Mouse (Mus musculus): Measurements from ENCODE around the gene Syt1.

The Syt1 gene

DNA sequence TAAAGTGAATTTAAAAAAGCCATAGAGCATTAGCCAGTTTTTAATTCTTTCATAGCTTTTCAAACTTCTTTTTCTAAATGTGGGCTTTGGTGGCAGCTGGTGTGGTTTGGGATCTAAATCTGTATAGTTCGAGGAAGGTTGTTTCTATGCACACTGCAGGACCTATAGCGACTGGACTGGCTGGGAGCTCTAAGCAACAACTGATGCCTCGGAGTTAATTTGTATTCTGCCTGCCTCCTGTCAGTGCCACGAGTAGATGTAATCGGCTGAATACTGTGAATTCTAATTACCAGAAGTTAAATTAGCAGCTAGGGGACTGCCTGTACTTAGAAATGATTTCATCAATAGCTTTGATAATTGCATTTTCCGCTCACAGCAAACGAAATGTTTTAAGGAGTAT lies 374.7 kb downstream of the Syt1 start:
- DNase-seq: no peak

- no peak for DNase-seq
Measured at GRCm38 (mm10) chr10:108635616-108636015, 375.2 kb downstream of the Syt1 start.

- DNase-seq: no peak
Measured at GRCm38 (mm10) chr10:108630841-108631240, 379.9 kb downstream of the Syt1 start.

DNA sequence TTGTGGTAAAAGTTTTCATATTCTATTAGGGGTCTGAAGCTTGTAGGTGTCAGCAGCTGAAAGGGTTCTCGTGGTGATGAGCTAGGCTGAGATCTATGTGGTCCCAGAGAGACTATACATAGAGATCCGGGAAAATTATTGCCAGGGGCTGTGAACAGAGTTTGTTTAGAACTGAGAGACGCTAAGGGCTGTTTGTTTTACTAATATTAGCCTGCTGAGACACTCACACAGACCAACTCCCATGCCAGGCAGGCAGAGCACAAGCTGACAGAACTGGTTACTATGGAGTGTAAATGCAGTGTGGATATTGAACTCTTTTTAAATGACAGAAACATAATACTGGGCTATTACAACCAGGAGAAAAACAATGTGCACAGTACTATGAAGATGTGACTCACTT lies 384.4 kb downstream of the Syt1 start:
- DNase-seq: no peak

DNA sequence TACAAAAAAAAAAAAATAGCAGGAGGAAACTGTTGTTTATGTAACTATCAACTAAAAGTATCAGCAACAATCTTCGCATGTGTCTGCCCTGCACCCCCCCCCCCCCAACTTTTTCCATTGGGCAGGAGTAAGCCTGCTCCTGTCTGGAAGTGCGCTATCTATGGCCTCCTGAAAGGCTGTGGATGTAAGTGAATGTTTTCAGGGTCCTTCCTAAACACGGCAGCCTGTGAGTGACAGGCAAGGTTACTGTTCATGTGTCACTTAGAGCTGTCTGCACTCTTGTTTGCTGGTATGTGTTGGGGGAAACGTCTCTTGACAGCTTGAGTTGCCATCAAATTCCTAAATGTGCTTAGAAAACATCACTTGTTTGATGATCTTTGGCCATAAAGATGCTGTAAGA lies 387.8 kb downstream of the Syt1 start:
- no peak for DNase-seq

DNA sequence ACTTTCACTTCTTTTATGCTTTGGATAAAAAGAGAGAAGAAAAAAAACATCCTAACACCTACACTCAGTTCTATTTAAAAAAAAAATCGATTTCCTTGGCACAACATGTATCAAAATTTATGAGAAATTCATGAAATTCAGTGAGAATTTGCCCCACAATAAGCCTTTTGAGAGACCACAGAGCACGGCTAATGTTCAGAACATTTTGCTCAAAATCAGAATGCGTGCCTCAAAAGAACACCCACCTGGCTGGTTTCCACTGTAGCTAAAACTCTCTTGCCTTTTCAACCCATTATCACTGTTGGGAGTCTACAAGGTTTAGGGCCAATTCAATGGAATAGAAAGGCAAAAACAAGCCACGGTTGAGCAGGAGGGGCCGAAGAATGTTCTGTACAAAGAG lies 390.9 kb downstream of the Syt1 start:
- DNase-seq: no peak

DNA sequence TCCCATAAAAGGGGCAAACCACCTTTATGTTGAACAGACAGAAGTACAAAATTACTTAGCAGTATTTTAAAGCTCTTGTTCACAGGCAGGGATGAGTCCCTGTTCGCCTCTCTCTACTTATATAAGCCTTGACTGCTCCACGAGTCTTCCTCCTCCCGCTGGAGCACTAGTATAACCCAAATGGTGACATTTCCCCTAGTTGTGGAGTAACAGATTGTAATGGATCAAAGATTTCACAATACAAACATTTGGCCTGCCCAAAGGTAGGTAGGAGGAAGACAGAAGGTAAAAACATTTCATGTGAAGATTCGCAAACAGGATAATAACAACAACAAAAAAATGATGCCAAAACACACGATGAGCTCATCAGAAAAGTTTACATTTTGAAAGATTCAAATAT lies 391.6 kb downstream of the Syt1 start:
- DNase-seq: no peak

DNA sequence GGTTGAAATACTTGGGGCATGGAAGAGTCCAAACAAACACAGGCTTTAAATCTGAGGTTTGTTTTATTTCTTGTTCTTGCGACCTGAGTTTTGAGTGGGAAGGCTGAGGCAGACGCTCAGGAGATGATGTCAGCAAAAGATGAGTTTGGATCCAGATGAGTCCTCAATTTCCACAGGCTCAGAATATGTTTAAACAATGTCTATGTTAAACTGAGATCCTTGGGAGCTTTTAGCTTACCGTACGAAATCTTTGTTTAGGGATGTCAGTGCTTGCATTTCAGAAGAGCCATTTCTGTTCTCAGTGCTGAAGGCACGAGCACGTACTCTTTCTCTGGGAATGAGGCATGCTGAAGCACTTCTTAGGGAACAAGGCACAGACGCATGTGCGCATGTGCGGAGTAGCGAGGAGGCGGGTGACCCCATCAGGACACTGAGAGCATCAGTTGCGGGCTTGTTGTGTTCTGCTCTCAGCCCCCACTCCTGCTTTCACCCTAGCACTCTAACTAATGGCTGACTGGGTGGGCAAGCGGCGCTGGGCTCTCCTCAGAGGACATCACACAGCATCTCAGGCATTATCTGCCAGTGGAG lies 400.6 kb downstream of the Syt1 start:
- DNase-seq: peak; percentile 38

DNA sequence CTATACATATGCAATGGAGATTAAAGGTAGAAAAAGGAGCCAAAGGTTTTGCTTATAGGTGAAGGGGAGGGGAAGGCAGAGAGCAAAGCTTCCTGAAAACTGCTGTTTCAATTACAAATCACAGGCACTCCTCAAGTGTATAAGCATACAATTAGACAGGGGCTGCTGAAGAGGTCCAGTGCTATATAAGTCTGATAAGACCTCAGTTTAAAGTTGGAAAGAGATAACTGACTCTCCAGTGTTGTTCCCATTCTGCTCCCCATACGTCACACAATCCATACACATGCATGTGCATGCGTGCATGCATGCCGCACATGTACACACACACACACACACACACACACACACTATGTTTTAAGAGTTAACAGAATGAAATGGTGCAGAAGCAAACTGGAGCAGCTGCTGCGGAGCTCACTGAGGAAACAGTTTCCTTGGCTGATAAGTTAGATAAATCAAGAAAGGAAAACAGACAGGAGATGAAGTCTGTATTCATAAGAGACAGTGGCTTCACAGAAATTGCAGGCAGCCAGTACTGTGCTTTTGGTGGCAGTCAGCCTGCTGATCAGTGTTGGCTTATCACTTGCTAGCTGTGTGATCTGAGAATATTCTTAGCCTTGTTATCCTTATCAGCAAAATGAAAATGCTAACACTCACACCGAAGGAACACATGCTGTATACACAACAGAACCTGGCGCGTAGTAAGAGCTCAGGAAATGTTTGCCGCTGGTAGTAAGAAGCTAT lies 408.9 kb downstream of the Syt1 start:
- no peak for DNase-seq

DNA sequence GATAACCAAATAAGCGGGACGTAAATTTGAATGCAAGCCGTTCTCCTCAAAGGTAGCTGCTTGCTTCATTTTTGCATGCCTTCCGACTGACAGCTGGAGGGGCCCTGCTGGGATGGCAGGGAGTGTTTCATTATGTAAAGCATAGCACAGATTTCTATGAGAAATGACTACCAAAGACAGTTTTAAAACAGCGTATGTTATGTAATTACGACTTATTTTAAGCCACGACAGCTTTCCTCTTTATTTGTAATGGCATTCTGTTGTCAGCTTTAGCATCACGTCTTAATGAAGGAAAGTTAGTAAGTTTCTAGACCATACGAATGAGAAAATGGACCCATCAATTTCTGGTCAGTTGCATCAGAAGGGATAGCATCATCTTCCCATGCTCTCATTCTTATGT lies 410.1 kb downstream of the Syt1 start:
- peak; percentile 34 for DNase-seq

DNA sequence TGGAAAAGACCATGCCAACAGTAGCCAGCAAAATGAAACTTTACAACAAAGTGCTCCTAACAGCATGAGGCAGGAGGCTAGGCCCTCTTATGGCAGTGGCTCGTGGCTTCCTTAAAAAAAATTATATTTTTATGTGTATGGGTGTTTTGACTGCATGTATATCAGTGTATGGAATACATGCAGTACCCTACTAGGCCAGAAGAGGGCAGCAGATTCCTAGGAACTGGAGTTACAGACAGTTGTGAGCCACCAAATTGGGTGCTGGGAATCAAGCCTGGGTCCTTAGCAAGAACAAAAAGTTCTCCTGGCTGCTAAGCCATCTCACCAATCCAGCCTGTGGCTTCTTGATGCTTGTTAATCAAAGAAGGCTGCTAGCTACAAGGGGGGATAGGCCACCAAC lies 413.4 kb downstream of the Syt1 start:
- DNase-seq: peak; percentile 25

- no peak for DNase-seq
Measured at GRCm38 (mm10) chr10:108596162-108596927, 414.4 kb downstream of the Syt1 start.

DNA sequence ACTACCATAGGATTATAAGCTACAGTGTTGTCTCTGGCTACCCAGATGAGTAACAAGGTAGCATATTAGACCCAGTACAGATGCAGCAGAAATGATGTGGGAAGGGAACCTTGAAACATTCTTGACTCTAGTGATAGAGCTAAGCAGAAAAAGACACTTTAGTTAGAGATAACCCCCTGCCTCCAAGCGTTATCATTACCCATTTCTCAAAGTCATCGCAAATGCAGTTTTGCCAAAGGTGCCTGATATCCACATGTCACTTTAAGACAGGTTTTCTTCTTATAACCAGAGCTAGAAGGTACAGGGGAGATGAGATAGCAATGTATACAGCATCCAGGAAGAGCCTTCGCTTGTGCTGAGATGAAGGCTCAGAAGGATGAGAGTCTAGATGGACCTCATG lies 421.4 kb downstream of the Syt1 start:
- no peak for DNase-seq

- no peak for DNase-seq
Measured at GRCm38 (mm10) chr10:108588924-108589323, 421.9 kb downstream of the Syt1 start.

DNA sequence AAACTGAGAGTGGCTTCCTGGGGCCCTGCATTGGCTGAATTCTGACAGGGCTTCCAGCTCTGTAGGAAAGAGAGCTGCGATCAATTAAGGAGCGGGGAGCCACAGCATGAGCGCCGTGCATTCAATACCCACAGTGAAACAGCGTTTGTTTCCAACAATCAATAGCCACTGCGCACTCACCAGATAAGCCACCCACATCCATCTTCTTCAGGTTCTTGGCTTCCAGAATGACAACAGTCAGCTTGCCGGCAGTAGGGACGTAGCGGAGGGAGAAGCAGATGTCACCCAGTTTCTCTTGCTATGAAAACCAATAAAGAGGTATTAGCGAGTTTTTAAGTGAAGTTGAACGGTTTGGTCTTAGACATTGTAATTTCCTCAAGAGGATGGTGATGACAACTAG lies 427.1 kb downstream of the Syt1 start:
- no peak for DNase-seq

DNA sequence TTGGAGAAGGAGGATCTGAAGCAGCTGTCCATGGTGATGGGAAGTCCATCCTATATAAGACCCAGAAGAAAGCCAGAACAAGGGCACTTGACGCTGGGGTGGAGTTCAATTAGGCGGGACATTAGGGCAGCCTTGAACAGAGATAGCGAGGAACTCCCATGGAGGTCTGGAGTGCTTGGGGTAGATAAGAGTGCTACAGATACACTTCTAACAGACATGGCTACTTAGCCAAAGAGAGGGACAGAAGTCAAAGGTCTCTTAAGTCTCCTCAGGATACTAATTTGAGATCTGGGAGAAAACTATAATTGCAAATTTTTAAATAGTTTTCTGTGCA lies 428.4 kb downstream of the Syt1 start:
- no peak for DNase-seq

DNA sequence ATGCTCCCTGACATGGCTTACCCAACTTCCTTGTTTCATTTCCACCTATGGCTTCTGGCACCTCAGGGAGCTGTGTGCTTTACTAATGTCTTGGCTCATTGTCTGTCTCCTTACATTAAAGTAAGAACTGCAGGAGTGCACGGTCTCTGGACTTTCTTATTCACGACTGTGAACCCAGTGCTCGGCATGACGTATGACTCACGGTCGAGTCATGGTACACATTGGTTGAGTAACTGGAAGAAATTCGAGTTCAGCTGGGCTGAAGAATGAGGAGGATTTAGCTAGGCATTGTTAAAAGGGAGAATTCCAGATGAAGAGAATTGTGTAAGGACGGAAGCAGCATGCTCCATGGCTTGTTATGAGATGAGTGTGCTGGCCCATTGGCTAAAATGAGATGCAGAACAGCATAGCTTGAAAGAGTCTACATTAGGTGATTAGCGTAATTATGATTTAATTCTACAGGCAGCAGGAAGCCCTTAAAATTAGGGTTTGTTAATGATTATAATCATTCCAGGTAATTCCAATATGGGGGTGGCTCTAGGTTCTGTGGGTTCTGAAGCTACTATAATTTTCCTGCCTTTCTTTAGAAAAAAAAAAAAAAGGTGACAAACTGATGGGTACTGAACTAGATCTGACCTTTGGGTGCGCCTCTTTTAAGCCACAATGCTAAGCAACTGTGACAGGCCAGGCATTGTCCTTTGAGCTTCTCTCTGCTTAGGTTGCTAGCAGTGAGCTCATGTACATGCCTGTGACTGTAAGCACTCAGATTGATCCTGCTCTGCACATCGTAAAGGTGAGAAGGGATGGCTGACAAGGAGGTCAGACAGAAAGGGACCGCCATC lies 429.0 kb downstream of the Syt1 start:
- no peak for DNase-seq

DNA sequence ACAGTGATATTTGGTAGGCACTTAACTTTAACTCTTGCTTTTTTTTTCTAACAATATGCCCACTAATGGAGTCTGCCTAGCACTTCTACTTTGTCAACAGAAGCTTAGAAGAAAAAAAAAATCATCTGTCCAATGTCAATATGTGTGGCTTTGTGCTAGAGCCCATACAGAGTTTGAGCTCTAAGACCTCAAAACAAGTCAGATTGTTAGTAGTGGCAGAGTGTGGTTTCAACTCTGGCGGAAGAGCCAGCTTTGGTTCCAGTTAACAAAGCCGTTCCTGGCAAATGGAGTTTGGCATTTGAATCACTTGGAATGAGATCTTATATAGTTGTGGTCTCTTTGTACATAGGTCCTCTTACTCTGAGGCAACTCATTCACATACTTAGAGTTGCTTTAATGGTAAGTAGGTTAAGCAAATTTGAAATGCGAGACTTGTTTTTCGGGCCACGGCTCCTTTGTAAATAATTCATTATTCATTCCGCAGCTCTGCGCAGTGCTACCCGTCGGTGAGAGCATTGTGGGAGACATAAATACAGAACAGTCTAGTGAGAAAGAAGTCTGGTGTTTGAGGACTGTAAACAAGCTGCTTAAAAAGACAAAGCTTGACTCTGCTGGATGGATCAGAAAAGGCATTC lies 429.9 kb downstream of the Syt1 start:
- DNase-seq: no peak

- no peak for DNase-seq
Measured at GRCm38 (mm10) chr10:108579396-108579795, 431.4 kb downstream of the Syt1 start.

- no peak for DNase-seq
Measured at GRCm38 (mm10) chr10:108577611-108578010, 433.2 kb downstream of the Syt1 start.

- no peak for DNase-seq
Measured at GRCm38 (mm10) chr10:108572764-108573163, 438.0 kb downstream of the Syt1 start.

DNA sequence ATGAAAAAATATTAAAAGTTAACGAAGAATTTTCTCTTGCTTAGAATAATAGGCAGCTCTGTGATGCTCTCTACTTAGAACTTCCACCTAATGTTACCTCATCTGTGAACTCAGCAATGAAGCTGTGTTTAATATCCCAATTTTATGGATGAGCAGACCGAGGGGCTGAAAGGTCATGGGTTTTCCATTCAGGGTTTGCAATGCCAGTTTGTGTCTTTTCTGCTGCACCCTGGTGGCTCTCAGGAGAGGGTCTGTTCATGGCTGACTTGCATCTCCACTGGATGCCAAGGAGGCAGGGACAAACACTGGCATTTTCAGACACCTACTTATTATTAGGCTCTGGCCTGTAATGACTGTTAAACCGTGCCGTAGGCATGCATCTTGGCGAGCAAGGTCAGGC lies 439.7 kb downstream of the Syt1 start:
- DNase-seq: no peak

DNA sequence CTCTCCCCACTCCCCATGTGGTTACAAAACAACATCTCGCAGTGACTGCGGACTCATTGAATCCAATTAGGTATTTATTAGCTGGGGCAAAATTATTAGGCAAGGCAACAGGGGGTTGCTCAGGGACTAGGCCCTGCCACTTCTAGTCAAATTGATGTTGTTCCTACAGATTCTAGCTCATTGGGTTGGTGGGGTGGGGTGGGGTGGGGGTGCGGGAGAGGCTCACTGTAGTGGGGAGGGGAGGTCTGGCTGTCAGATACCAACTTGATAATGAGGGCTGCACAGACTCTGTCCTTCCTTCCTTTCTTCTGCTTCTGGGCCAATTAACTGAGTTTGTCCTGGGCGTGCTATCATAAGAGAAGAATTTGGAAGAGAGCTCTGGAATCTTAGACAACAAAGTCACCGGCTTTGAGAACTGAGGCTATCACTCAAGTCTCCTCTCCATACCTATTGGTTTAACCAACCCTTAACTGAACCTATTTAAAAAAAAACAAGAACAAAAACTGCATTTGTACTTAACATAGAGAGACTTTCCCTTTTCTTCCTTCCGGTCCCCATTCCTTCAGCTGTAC lies 441.1 kb downstream of the Syt1 start:
- DNase-seq: no peak
